Mouse (Mus musculus): ENCODE measurements around the gene Entpd5.

Entpd5 gene

DNA sequence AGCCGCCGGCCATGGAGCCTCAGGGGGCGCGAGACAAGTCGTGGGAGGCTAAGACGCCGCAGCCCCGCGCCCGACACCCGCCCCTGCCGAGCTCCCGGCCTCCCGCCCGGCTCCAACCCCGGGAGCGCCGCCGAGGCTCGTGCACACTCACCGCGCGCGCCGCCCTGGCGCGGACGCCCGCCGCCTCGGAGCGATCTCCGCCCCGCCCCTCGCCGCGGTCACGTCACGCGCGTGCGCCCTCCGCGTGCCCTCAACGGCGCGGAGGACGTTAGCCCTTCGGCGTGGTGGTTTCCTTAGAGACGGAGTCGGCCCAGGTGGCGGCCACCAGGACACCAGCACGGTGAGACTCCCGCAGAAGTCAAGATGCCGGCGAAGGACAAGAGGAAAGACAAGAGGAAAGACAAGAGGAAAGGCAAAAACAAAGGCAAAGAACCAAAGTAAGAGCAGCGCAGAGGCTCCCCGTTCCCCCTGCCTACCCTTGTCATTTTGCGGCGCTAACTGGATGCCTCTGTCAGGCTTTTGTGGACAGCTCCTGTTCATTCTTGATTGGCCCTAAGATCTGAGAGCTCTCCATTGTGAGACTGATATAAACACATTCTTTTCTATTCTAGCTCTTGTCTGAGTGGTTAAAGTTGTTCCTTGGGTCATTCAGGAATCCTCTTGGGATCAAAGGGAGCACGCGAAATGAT lies at the start of gene Entpd5, which contains the start of gene Bbof1:
Gene Entpd5, minus strand, starts transcription at position 211 of the 689 bp plus-strand sequence.
Gene Bbof1, plus strand, starts transcription at position 253 of the 689 bp plus-strand sequence.
- DNase-seq, result peak; percentile 91 to 94

DNA sequence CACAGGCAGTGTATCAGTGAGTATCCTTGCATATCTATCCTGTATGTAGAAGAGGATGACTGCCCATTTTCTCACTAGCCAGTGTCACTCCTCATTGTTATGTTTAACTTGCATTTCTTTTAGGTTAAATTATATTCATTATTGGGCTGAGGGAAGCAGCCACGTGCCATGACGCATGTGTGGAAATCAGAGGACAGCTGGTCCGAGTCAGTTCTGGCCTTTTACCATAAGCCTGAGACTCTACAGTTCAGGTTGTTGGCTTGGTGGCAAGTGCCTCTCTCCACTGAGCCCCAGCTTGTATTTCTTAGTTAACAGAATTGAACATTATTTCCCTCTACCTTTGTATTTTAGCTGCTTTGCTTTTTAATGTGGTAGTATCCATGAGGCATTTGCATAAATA lies 48.1 kb upstream of the Entpd5 start:
- peak; percentile 12 to 23 for DNase-seq

DNA sequence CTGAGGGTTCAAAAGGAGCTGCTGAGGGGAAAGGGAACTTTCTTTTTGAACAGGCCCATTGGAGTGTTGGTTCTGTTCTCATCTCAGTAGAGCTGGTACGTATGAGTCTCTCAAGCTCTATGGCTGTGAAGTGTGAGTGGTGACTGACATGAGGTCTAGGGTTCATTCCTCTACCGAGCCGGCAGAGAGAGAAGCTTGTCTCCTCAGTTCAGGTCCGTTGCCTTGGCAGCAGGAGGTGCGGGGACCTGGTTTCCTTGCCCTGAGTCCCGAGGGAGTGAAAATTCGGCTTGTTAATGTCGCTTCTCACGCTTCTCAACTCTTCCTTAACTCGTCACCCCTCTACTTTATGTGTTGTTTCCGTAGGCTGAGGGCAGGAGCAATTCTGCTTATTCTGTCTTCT lies 43.0 kb upstream of the Entpd5 start:
- no peak for DNase-seq

DNA sequence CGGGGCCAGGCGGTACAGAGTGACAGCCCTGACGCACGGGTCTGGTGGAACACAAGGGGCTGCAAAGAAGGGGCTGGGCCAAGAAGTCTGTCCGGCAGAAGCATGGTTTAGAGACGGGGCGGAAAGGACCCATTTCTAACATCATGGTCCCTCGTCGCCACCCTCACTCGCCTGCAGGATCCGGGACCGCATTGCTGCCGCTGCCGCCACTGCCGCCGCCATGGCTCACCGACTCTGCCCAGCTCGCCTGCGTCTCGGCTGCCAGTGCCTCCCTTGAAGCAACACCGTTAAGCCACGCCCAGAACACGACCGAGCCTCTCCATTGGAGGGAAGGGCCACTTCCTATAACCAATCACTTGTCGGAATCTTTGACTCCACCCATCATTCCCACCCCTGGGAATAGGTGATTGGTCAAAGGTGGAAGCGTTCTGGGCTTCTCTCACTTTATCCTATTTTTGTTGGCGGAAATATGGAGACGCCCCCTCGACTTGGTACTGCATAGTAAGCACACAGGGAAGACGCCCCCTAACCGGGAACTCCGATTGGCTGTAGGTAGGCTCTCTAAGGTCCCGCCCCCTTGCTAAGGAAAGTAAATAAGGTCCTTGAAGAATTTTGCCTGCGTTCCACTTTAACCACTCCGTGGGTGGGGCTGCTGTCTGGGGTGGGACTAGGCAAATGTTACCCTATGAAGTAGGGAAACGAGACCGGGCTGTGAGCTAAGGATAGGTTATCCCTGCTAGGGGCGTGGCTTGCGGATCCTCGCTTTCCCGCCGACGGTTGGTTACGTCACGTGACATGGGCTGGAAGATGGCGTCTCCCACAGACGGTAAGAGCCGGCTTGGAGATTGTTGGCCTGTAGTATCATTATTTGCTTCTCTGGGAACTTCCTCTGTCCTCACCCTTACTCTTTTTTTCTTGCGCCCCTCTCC lies 42.2 kb upstream of the Entpd5 start, which contains the start of the genes Aldh6a1 and Lin52:
Gene Aldh6a1, minus strand, starts transcription at position 287 of the 929 bp plus-strand sequence.
Gene Lin52, plus strand, starts transcription at position 705 of the 929 bp plus-strand sequence.
- peak; percentile 93 to 94 for DNase-seq

DNA sequence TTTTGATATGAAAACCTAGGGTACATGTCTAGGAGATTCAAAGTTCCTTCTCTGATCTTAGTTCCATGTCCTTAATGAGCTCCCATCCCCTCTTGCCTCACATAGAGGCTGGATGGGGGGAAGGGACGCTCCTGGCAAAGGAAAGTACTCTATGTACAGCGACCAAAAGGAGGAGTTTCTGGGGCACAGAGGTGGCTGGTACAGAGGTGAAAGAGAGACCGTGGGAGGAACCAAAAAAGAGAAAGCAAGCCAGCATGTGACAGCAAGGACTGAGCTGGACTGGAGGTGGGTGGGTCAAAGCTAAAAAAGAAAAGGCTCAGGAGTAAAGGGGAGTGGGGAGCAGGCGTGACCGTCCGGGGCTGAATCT lies 41.5 kb upstream of the Entpd5 start:
- no peak for DNase-seq

DNA sequence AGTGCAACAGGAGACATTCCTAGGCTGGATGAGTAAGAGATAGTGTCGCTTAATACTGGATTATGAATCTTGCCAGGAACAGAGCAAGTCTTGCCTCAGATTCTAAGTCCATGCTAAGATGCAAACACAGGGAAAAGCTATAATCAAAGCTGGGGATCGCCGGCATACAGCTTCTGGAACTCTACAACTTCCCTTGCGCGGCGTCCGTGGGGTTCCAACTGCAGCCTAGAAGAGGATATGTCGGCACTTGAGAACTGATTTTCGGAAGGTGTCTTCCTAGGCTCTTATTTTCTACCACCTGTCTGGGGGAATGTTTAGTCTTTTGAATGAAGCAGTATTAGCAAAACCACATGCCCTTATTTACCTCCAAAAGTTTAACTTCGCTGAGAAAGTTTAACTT lies 41.1 kb upstream of the Entpd5 start:
- no peak for DNase-seq

DNA sequence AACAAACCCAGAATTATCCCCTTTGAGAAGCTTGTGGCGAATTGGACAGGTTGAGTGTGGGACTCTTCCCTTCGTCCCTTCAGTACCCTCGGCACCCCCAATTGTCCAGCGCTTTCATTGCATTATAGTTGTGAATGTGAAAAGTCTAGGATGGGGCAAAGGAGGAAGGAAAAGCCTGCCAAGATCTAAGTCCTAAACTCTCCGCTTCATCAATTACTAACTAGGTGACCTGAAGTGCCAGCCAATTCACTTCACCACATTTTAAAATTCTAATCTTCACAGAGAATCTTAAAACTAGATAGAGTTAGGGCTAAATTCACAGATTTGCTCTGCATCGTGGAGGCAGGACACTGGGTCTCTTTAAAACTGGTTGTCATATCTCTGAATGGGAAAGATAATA lies 39.4 kb upstream of the Entpd5 start:
- no peak for DNase-seq

DNA sequence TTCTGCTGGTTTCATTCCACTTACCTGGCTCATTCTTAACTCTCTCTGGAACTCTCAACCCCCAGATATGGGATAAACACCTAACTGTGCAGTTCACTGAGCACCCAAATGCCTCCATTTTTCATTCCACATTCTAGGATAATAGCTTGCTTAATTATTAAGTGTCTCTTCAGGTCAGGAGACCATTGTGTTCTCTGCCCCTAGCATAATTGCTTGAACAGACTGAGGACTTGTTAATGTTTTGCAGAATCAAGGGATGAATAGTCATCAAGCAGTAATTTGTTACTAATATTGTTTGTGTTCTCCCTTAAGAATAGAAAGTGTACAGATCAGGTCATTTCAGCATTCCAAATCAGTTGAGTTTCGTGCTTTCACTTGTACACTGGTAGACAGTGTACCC lies 38.6 kb upstream of the Entpd5 start:
- DNase-seq, result no peak

DNA sequence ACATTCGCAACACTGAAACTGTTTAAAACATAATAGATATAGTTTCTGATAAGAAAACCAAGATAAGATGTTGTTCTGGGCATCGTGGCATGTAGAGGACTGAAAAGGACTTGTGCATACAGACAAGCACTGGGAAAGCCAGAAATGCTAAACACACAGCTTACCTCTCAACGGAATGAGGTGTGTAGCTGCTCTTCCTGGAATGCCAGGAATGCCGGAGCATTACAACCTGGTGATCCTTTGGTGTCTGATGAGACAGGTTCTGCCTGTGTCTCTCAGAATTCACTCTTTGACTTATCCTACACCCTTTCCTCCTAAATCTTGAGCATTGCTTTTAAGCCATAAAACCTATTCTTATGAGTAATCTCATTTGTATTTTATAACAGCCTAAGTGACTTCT lies 33.7 kb upstream of the Entpd5 start:
- no peak for DNase-seq

DNA sequence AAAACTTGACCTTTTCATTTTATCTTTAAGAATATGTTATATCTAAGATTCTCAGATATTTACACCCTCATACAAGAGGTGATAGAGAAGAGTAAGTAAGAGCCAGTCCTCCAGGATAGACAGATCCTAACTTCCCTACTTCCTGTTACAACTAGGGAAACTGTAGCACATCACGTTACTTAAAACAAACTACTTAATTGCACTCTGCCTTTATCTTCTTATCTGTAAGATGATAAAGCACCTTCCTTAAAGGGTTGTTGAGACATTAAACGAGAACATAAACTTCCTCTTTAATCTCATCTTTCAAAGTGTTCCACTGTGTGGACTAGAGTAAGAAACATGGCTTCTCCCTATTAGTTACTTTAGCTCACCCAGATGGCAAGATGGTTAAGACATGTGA lies 29.9 kb upstream of the Entpd5 start:
- DNase-seq, result no peak

DNA sequence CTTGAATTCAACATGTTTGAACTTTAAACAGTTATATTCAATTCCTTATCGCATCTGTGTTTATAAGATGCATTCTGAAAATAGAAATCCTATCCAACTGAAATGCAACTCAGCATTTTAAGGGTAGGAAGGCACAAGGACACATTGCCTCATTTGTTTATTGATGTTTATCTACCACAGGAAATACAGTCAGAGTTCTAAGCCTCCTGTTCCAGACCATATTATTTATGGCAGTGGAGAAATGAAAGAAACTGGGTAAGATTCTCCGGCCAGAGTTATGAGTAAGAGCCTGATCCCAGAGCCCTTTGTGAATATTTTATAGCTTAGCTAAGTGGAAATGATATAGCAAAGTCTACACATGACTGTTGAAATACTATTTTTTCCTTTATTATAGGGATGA lies 21.0 kb upstream of the Entpd5 start:
- no peak for DNase-seq

DNA sequence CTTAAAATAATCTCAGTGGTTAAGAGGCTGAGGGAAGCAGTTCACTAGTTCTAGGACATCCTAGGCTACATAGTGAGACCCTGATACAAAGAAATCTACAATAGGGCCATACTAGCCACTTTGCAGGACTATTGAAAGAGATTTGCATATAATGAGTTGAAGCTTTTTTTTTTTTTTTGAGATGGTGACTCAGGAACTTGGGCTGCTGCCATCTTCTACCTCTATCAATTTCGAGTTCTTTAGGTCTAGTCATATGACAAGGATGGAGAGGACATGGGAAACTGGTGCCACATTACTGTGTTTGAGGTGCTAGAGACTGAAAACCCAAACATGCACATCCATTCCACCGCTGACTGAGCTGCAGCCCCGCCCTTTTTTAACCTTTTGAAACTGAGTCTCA lies 15.2 kb upstream of the Entpd5 start:
- no peak for DNase-seq

DNA sequence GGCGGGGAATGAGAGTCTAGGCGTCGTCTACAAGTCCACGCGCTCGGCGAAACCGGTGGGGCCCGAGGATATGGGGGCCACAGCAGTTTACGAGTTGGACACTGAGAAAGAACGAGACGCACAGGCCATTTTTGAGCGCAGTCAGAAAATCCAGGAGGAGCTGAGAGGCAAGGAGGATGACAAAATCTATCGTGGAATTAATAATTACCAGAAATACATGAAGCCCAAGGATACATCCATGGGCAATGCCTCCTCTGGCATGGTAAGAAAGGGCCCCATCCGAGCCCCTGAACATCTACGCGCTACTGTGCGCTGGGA lies 8.7 kb upstream of the Entpd5 start:
- no peak for DNase-seq

DNA sequence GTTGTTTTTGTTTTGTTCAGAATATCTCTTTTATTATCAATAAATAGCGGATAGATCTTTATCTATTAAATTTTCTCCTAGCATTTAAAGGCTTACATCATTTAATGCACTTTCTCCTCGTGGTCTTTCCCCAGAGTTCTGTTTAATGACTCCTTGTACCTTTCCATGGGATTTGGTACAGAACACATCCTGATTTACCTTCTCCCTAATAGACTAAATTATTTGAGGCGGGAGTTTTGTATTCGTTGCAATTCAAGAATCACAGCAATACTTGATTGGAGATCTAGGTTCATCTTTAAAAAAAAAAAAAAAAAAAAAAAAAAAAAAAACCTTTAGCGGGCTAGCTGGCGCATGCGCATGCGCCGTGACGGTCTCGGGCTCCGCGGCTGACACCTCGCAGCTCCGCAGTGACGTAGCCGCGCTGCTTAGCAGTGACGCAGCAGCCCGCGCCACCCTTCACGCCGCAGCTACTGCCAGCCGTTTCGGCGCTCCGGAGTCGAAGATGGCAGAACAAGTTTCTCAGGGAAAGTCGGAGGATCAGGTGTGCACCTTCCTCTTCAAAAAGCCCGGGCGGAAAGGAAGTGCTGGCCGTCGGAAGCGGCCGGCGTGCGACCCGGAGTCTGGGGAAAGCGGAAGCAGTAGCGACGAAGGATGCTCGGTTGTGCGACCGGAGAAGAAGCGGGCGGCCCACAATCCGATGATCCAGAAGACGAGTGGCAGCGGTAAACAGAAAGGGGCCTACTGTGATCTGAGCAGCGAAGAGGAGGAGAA lies 8.2 kb upstream of the Entpd5 start, which contains the start of gene Rnf113a2:
Gene Rnf113a2, plus strand, starts transcription at position 363 of the 771 bp plus-strand sequence.
- peak; percentile 77 to 84 for DNase-seq

DNA sequence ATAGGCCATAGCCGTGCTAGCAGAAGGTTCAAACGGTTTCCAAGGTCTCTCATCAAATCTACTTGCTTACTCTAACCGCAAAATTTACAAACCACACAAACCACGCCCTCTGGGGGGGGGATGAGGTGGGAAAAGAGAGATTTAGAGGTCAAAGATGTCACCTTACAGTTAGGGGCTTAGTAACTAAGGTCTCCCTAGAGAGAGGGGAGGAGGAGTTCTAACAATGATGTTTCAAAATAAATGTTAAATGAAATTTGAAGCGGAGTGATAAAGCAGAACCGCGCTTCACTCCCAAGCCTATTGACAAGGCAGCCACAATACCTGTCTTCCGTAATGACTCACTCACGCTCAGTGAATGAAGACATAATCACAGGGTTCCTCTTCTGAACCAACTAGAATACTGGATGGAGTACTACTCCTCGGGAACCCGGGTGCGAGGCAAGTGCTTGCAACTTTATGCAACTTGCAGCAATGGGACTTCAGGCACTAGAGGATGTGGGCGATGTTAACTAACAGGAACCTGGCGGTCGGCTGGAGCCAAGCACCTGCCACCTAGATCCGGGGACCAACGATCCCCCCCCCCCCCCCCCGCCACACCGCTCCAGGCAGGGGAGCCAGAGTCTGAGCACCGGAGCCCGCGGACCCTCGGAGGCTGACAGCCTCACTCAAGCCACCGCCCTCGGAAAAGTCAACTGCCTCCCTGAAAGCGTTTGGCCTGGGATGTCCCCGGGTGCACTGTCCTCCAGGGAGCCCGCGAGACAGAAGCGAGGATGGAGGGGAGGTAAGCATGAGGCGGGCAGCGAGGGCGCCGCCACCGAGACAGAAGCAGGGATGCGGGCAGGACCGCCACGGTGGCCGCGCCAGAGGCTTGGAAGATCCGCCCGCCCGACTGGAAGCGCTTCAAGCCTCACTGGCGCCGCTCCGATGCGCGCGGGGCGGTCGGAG lies 683 bp downstream of the Entpd5 start:
- peak; percentile 18 to 45 for DNase-seq

DNA sequence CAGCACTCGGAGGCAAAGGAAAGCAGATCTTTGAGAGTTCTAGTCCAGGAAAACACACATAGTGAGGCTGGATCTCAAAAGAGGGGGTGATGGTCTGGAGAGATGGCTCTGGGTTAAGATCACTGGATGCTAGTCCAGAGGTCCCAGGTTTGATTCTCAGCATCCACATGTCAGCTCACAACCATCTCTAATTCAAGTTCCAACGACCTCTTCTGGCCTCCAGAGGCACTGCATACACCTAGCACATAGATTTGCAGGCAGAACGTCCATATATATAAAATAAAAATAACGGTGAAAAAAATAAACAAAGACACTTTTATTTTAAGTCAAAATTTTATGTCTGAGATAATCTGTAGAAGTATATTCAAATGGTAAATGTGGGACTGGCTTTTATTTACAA lies 1.6 kb downstream of the Entpd5 start:
- DNase-seq, result no peak

DNA sequence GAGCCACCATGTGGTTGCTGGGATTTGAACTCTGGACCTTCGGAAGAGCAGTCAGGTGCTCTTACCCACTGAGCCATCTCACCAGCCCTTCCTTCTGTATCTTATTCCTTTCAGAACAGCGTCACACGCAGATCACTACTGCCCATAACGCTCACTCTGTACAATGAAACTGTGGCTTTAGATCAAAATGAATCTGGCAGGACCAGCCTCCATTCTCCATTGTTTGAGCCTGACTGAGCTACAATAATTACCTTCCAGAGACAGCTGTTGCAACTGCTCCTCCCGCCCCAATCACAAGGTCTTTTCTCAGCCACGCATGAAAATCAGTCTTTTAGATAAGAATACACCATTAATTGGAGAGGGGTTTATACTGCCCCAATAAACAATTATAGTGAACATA lies 4.3 kb downstream of the Entpd5 start:
- DNase-seq, result no peak

DNA sequence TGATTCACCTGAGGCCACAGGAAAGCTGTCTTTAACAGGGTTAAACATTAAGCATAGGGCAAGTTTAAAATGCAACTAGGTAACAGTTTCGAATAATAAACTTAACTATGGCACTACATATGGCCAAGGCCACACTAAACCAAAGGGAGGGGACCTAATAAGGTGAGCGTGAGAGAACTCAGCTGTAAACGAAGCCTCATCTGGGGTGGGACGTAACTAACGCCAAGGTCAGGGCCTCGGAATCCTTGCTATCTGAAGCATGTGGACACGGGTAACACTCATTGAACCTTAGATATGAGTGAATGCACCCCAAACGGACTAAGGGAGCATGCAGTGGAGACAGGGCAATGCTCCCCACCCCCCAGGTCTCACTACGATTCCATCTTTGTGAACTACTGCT lies 5.9 kb downstream of the Entpd5 start:
- DNase-seq, result no peak

DNA sequence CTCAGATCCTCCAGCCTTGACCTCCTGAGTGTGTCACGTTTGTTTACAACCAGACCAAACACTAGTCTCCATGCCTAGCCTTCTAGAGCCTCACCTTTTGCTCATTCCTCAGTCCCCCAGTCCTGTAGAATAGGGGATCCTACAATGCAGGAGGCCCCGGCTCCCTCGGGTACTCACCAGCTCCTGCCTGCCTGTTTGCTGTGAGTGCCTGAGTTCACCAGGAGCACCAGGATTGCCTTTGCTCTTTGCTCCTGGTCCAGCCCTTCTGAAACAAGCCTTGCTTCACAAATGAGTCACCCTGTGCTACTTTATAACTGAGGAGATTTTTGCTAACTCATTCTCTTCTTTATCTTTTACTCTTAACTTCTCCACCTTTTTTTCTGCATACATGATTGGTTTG lies 8.2 kb downstream of the Entpd5 start:
- DNase-seq, result no peak

DNA sequence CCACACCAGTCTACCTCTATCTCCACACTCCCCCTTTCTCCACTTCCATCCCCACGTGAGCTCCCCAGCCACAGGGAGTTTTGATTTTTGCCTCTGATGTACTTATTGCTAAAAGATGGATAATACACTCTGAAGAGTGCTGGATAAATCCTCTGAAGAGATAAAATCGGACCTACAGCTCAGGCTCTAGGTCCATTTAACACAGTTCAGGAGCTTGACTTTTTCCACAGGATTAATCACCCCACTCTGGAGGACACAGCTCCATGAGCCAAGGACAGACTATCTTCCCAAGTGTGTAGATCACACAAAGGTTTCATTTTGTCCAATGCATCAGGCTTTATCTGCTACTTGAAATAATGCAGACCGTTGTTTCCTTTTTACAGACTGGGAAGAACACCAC lies 8.8 kb downstream of the Entpd5 start:
- no peak for DNase-seq

DNA sequence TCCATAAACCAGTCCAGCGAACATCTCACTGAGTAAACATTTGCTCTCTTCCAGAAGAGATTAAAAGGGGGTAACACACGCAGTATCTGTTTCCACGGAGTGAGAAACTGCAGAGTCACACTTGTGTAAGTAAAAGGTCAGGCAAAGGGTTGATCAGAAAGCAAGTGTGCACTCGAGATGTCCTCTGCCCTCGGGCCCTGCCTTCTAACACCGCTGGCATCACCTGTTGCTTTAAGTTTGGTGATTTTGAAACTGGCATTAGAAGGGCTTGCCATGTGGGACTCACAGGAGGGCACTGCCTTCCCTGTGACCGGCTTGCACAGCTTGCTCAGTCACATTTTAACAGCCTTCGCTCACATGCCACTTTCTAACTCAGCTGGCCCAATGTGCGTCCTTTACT lies 9.2 kb downstream of the Entpd5 start:
- DNase-seq, result no peak

DNA sequence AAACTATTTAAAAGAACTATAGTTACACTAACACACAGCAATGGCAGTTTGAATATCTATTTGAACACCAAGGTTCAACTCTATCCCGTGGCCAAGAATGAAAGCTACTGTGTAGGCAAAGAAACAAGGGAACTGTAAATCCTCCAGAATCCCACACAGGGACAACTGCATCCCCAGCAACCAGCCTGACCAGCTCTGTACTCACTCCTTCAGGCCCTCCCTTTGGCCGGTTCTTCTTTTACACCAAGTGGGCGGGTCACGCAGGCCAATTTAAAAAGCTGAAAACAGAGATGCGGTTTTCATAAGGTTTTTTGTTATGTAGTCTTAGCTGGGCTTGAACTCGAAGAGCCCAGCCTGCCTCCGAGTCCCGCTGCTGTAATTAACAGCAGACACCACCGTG lies 9.7 kb downstream of the Entpd5 start:
- no peak for DNase-seq

Measured in cerebellum, postnatal 36 days (tissue).